Comparison of ENCODE assay signal across 8 mouse cellular contexts in the genomic region with DNA sequence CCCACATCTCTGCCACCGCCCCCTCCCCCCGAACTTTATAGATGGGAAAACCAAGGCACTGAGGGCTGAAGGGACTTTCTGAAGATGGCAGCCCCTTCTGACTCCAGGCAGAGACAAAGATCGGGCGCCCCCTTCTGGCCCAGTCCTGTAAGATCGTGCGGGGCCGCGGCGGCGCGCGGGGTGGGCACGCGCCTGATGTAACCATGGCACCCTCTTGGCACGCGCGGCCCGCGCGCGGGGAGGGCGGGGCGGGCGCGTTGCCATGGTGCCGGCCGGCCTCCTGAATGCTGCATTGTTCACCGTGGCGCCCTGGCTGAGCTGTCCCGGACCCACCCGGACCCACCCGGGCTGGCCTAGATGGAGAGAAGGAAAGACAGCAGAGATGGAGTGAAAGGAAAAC. TPM values are rescaled to one million over a fixed set of nuclear protein-coding genes. Genes with fewer than 3 reads are reported as not detected.
DNase-seq lines count a peak whose midpoint lies in the region; ATAC-seq and TF ChIP-seq lines count a peak whose summit lies in the region.

No protein-coding gene starts in this region.

- H3K36me3 ChIP-seq in hindbrain, embryonic 12.5 days, result no peaks in the 10 kb centered on the region
- no peaks in the 10 kb centered on the region for H3K36me3 ChIP-seq in lung, postnatal 0 days (ENCODE audit: insufficient read depth, low read length)

- 0 out of 2 replicates have a peak, but pooled peaks cover 3% of the 10 kb centered on the region for H3K9me3 ChIP-seq in hindbrain, embryonic 12.5 days (replicated peaks)
- H3K9me3 ChIP-seq in lung, postnatal 0 days (ENCODE audit: low read length), result no peaks in the 10 kb centered on the region

- CTCF ChIA-PET in Patski (lab: Charles Lee), result interaction anchor here (1.3 to 8.3 kb wide), 4 partner anchors 68 to 103 kb away, joined by 3 to 80 read pairs (median 30); no protein-coding TSS in a partner anchor

- no peak for TF ChIP-seq EP300 in lung, postnatal 0 days (IDR thresholded peaks at IDR 0.05)

- H3K9ac ChIP-seq in hindbrain, embryonic 12.5 days, result no peak overlapping the region
- H3K9ac ChIP-seq in lung, postnatal 0 days (replicated peaks; ENCODE audit: low read depth), result no peak overlapping the region

- peak; percentile 99 for TF ChIP-seq CTCF in Patski (IDR thresholded peaks at IDR 0.05)
- peak; percentile 88 for TF ChIP-seq CTCF in lung, postnatal 0 days (IDR thresholded peaks at IDR 0.05)

- H3K27me3 ChIP-seq in Patski, result no peaks in the 10 kb centered on the region
- peaks cover 64% of the 10 kb centered on the region for H3K27me3 ChIP-seq in hindbrain, embryonic 12.5 days
- H3K27me3 ChIP-seq in lung, postnatal 0 days (replicated peaks; ENCODE audit: insufficient read depth, low read length), result no peaks in the 10 kb centered on the region

- no peak for DNase-seq in Patski (ENCODE audit: low read depth, low spot score)
- DNase-seq in cerebellum, postnatal 14 days, result peak; percentile 99
- peak; percentile 91 to 97 for DNase-seq in frontal cortex, postnatal 14 days (ENCODE audit: low spot score in 2 of 2)
- peak; percentile 97 to 98 for DNase-seq in layer of hippocampus, postnatal 14 days (ENCODE audit: low spot score in 2 of 2)
- DNase-seq in lung, postnatal 0 days (ENCODE audit: low spot score), result peak; percentile 90
- peak; percentile 95 for DNase-seq in ovary, postnatal 10 days (ENCODE audit: low spot score)
- peak; percentile 71 to 87 for DNase-seq in thymus, postnatal 10 days (ENCODE audit: low spot score in 2 of 2)

- WGBS in hindbrain, embryonic 12.5 days, result 2% methylated on average over 30 of the region's 32 CpGs
- under 1% methylated on average over 31 of the region's 32 CpGs for WGBS in lung, postnatal 0 days

- H3K27ac ChIP-seq in hindbrain, embryonic 12.5 days, result peak overlapping the region; percentile 64; the same call in 1 of the 2 replicates
- H3K27ac ChIP-seq in lung, postnatal 0 days (ENCODE audit: low read length), result no peak overlapping the region

- peaks cover 50% of the 10 kb centered on the region for H3K4me1 ChIP-seq in hindbrain, embryonic 12.5 days
- H3K4me1 ChIP-seq in lung, postnatal 0 days (ENCODE audit: insufficient read depth, low read depth, low read length), result peaks cover 3% of the 10 kb centered on the region; the same call in 1 of the 2 replicates

- in situ Hi-C loops in Patski (cut with MboI; ENCODE audit: low pct_unique_long_range_greater_than_20kb), result loop anchor here (5.0 to 10.0 kb wide), 2 partner anchors 219 to 446 kb away; no protein-coding TSS in a partner anchor

- peak; percentile 50 for ATAC-seq in Patski
- ATAC-seq in hindbrain, embryonic 12.5 days (ENCODE audit: low FRiP score), result peak; percentile 80
- ATAC-seq in lung, postnatal 0 days, result peak; percentile 88

- H3K4me2 ChIP-seq in hindbrain, embryonic 12.5 days (replicated peaks), result peak overlapping the region; percentile 50
- H3K4me2 ChIP-seq in lung, postnatal 0 days (replicated peaks; ENCODE audit: low read depth, low read length), result peak overlapping the region; percentile 55

- peak overlapping the region; percentile 27 for H3K4me3 ChIP-seq in hindbrain, embryonic 12.5 days
- peak overlapping the region; percentile 25; the same call in 1 of the 2 replicates for H3K4me3 ChIP-seq in lung, postnatal 0 days (ENCODE audit: low read depth, low read length)

- POLR2A ChIA-PET in Patski (lab: Charles Lee), result interaction anchor here (0.9 kb wide), 1 partner anchor 102 kb away, joined by 3 read pairs; no protein-coding TSS in a partner anchor

RNA-seq across cellular contexts. Expression of gene Nfix, which starts 10.8 kb away (rescaled TPM):
- 32.5 TPM for polyA plus RNA-seq in Patski (2021)
- polyA plus RNA-seq in hindbrain, embryonic 12.5 days (2016; fragmentation: Nextera tagmentation; extraction: Ambion mirVana), result 11.6 and 14.2 TPM in 2 replicates
- total RNA-seq in layer of hippocampus, postnatal 14 days (2021), result 100 to 1,000 TPM; 519 to 562 TPM
- polyA plus RNA-seq in lung, postnatal 0 days (2015; fragmentation: Nextera tagmentation; extraction: Ambion mirVana), result 38.8 and 45.1 TPM in 2 replicates

RNA-seq across cellular contexts. Expression of gene Dand5, which starts 11.7 kb away (rescaled TPM):
- 12.5 TPM for polyA plus RNA-seq in Patski (2021)
- 6.6 and 7.1 TPM in 2 replicates for polyA plus RNA-seq in hindbrain, embryonic 12.5 days (2016; fragmentation: Nextera tagmentation; extraction: Ambion mirVana)
- total RNA-seq in layer of hippocampus, postnatal 14 days (2021), result 1 to 10 TPM; 7.4 to 8.6 TPM
- polyA plus RNA-seq in lung, postnatal 0 days (2015; fragmentation: Nextera tagmentation; extraction: Ambion mirVana), result 6.2 and 6.8 TPM in 2 replicates

RNA-seq across cellular contexts. Expression of gene Gadd45gip1, which starts 20.4 kb away (rescaled TPM):
- polyA plus RNA-seq in Patski (2021), result 31.8 TPM
- 35.7 and 38.6 TPM in 2 replicates for polyA plus RNA-seq in hindbrain, embryonic 12.5 days (2016; fragmentation: Nextera tagmentation; extraction: Ambion mirVana)
- 10 to 100 TPM; 19.4 to 20.4 TPM for total RNA-seq in layer of hippocampus, postnatal 14 days (2021)
- 24.4 and 24.8 TPM in 2 replicates for polyA plus RNA-seq in lung, postnatal 0 days (2015; fragmentation: Nextera tagmentation; extraction: Ambion mirVana)

RNA-seq across cellular contexts. Expression of gene Rad23a, which starts 29.6 kb away (rescaled TPM):
- 126 TPM for polyA plus RNA-seq in Patski (2021)
- polyA plus RNA-seq in hindbrain, embryonic 12.5 days (2016; fragmentation: Nextera tagmentation; extraction: Ambion mirVana), result 88.8 and 101 TPM in 2 replicates
- total RNA-seq in layer of hippocampus, postnatal 14 days (2021), result 10 to 100 TPM; 59.4 to 64.8 TPM
- 77.9 and 85.7 TPM in 2 replicates for polyA plus RNA-seq in lung, postnatal 0 days (2015; fragmentation: Nextera tagmentation; extraction: Ambion mirVana)

RNA-seq across cellular contexts. Expression of gene Calr, which starts 35.8 kb away (rescaled TPM):
- polyA plus RNA-seq in Patski (2021), result 1,232 TPM
- 792 and 820 TPM in 2 replicates for polyA plus RNA-seq in hindbrain, embryonic 12.5 days (2016; fragmentation: Nextera tagmentation; extraction: Ambion mirVana)
- total RNA-seq in layer of hippocampus, postnatal 14 days (2021), result 100 to 1,000 TPM; 453 to 590 TPM
- 318 and 405 TPM in 2 replicates for polyA plus RNA-seq in lung, postnatal 0 days (2015; fragmentation: Nextera tagmentation; extraction: Ambion mirVana)
